Mouse (Mus musculus) midbrain, postnatal 0 days (tissue): ENCODE data around the gene Stt3b. TPM values are rescaled to one million over a fixed set of nuclear protein-coding genes. Genes with fewer than 3 reads are reported as not detected.

Source experiments
- ATAC-seq: fragments of 200-750 bp; cut with Nextera tagmentation; 2 replicates; pipeline ENCODE4 v1.8.0; 2017; ENCODE audit warnings: moderate number of reproducible peaks, mild to moderate bottlenecking, moderate TSS enrichment, moderate library complexity; ENCODE audit not compliant: low FRiP score
- DNase-seq: peaks from one replicate; pipeline ENCODE4 v3.0.0-alpha.2; 2015; ENCODE audit warnings: low spot score
- H3K27ac ChIP-seq: fragments of 300-500 bp; sonication (generic); 2 replicates; pipeline ENCODE4 v1.5.1; 2014; ENCODE audit warnings: low read depth, mild to moderate bottlenecking, low read length, mixed read lengths
- H3K27me3 ChIP-seq: fragments of 300-500 bp; sonication (generic); 2 replicates; pipeline ENCODE4 v1.6.1; 2014; ENCODE audit warnings: low read length, control low read depth, mixed read lengths; ENCODE audit not compliant: insufficient read depth
- H3K36me3 ChIP-seq: fragments of 300-500 bp; sonication (generic); 2 replicates; pipeline ENCODE4 v1.6.1; 2014; ENCODE audit warnings: low read length, control low read depth, mixed read lengths; ENCODE audit not compliant: insufficient read depth
- H3K4me1 ChIP-seq: fragments of 300-500 bp; sonication (generic); 2 replicates; pipeline ENCODE4 v1.6.1; 2014; ENCODE audit warnings: mild to moderate bottlenecking, control low read depth, antibody characterized with exemption, low read length, mixed read lengths; ENCODE audit not compliant: insufficient read depth
- H3K4me2 ChIP-seq: fragments of 300-500 bp; sonication (generic); 2 replicates; pipeline ENCODE4 v1.6.1; 2014; ENCODE audit warnings: low read depth, mild to moderate bottlenecking, low read length, mixed read lengths; ENCODE audit not compliant: poor library complexity, severe bottlenecking
- H3K4me3 ChIP-seq: fragments of 300-500 bp; sonication (generic); 2 replicates; pipeline ENCODE4 v1.5.1; 2014; ENCODE audit warnings: low read depth, mild to moderate bottlenecking, low read length, moderate library complexity
- H3K9ac ChIP-seq: fragments of 300-500 bp; sonication (generic); replicated peaks from 2 replicates; pipeline ENCODE4 v1.6.1; 2014; ENCODE audit warnings: mild to moderate bottlenecking, low read length, moderate library complexity, mixed read lengths; ENCODE audit not compliant: poor library complexity, severe bottlenecking
- H3K9me3 ChIP-seq: fragments of 300-500 bp; sonication (generic); 2 replicates; pipeline ENCODE4 v1.6.1; 2016; ENCODE audit warnings: low read length, control low read depth
- CTCF ChIP-seq: IDR thresholded peaks from 2 replicates; pipeline ENCODE4 v1.5.1; 2016; ENCODE audit warnings: antibody characterized with exemption, mild to moderate bottlenecking
- WGBS: fragments of 180-500 bp; shearing (Covaris S2); extraction: QIAGEN DNeasy Blood & Tissue Kit; methylation state at CpG from one replicate; pipeline ENCODE4 v1.1.7; 2014; 5-methylcytosine and 5-hydroxymethylcytosine counted together
- polyA plus RNA-seq: library from polyadenylated mRNA; unstranded; fragments of >200 nt; fragmentation: Nextera tagmentation; extraction: Ambion mirVana; gene quantifications from 2 replicates; pipeline ENCODE4 v1.2.1, GENCODE M21; 2015
- total RNA-seq: library from RNA; depleted of rRNA; stranded (reverse); fragments of >200 nt; gene quantifications from 2 replicates; pipeline ENCODE4 v1.2.3, GENCODE M21; 2014

The Stt3b gene
- total and polyA plus RNA-seq, 2 experiments from 2014 or later, result 56.6 to 93.4 TPM

GRCm38 (mm10) chr9:115214572-115215571 lies 95.3 kb downstream of the Stt3b start:
- Histone ChIP-seq H3K9me3 (no peaks in the 10 kb centered on the region), H3K4me3 (no peak overlapping the region), H3K27ac (no peak overlapping the region), H3K4me2 (no peak overlapping the region), H3K4me1 (no peaks in the 10 kb centered on the region), H3K9ac (no peak overlapping the region), H3K27me3 (no peaks in the 10 kb centered on the region), H3K36me3 (no peaks in the 10 kb centered on the region)
- TF ChIP-seq CTCF, result peak; percentile 22; the same call in 1 of the 2 replicates
- no peak for DNase-seq
- WGBS, result 31% methylated on average over 7 of the region's 7 CpGs
- no peak for ATAC-seq

- H3K9me3 ChIP-seq, result no peaks in the 10 kb centered on the region
- ATAC-seq (no peak), DNase-seq (no peak)
- peak; percentile 47 for TF ChIP-seq CTCF
- no peaks in the 10 kb centered on the region for H3K4me1 ChIP-seq
- no peak overlapping the region for H3K4me3 ChIP-seq
- no peak overlapping the region for H3K27ac ChIP-seq
- 66% methylated on average over 5 of the region's 5 CpGs for WGBS
- H3K4me2 ChIP-seq, result no peak overlapping the region
- no peaks in the 10 kb centered on the region for H3K27me3 ChIP-seq
- H3K9ac ChIP-seq, result no peak overlapping the region
- H3K36me3 ChIP-seq, result no peaks in the 10 kb centered on the region
Measured at GRCm38 (mm10) chr9:115213755-115214264, 96.4 kb downstream of the Stt3b start.

GRCm38 (mm10) chr9:115210535-115210934 lies 99.7 kb downstream of the Stt3b start:
- Histone ChIP-seq H3K27ac (no peak overlapping the region), H3K4me2 (no peak overlapping the region), H3K9ac (no peak overlapping the region), H3K27me3 (no peaks in the 10 kb centered on the region), H3K36me3 (peaks cover 4% of the 10 kb centered on the region; the same call in 1 of the 2 replicates), H3K4me1 (no peaks in the 10 kb centered on the region), H3K4me3 (no peak overlapping the region), H3K9me3 (no peaks in the 10 kb centered on the region)
- TF ChIP-seq CTCF, result no peak
- ATAC-seq (no peak), DNase-seq (no peak)
- 81% methylated on average over 12 of the region's 12 CpGs for WGBS

GRCm38 (mm10) chr9:115209737-115210136 lies 100.5 kb downstream of the Stt3b start:
- 91% methylated on average over 7 of the region's 7 CpGs for WGBS
- Histone ChIP-seq H3K27me3 (no peaks in the 10 kb centered on the region), H3K27ac (no peak overlapping the region), H3K4me1 (no peaks in the 10 kb centered on the region), H3K4me2 (no peak overlapping the region), H3K36me3 (peaks cover 4% of the 10 kb centered on the region; the same call in 1 of the 2 replicates), H3K9me3 (no peaks in the 10 kb centered on the region), H3K9ac (no peak overlapping the region), H3K4me3 (no peak overlapping the region)
- no peak for TF ChIP-seq CTCF
- ATAC-seq (no peak), DNase-seq (no peak)

GRCm38 (mm10) chr9:115206219-115206618 lies 104.0 kb downstream of the Stt3b start:
- no peak for TF ChIP-seq CTCF
- H3K9me3 ChIP-seq, result no peaks in the 10 kb centered on the region
- no peak for ATAC-seq

GRCm38 (mm10) chr9:115205491-115205890 lies 104.7 kb downstream of the Stt3b start:
- no peak overlapping the region for H3K4me3 ChIP-seq
- no peaks in the 10 kb centered on the region for H3K4me1 ChIP-seq
- ATAC-seq, result no peak
- TF ChIP-seq CTCF, result no peak
- no peak for DNase-seq
- no peak overlapping the region for H3K9ac ChIP-seq
- no peak overlapping the region for H3K4me2 ChIP-seq
- no peak overlapping the region for H3K27ac ChIP-seq
- 26% methylated on average over 6 of the region's 6 CpGs for WGBS
- H3K36me3 ChIP-seq, result peaks cover 4% of the 10 kb centered on the region; the same call in 1 of the 2 replicates
- no peaks in the 10 kb centered on the region for H3K27me3 ChIP-seq
- H3K9me3 ChIP-seq, result no peaks in the 10 kb centered on the region

More at GRCm38 (mm10) chr9:115206219-115206618, 104.0 kb downstream of the Stt3b start:
- H3K36me3 ChIP-seq, result peaks cover 4% of the 10 kb centered on the region; the same call in 1 of the 2 replicates
- no peak overlapping the region for H3K4me2 ChIP-seq
- H3K27ac ChIP-seq, result no peak overlapping the region
- H3K9ac ChIP-seq, result no peak overlapping the region
- WGBS, result 62% methylated on average over 5 of the region's 5 CpGs
- no peak overlapping the region for H3K4me3 ChIP-seq
- H3K4me1 ChIP-seq, result no peaks in the 10 kb centered on the region
- H3K27me3 ChIP-seq, result no peaks in the 10 kb centered on the region
- DNase-seq, result peak; percentile 19
